Mouse (Mus musculus): Measurements from ENCODE around the gene Gm10392.
A peak's percentile ranks its signal among the peaks of the same experiment; 100 is the strongest.
"Not testable (repeated sequence)": the region's sequence is repeated elsewhere in the genome, so short reads cannot be mapped to it uniquely, and the experiment has no call there.

Gm10392 gene

GRCm38 (mm10) chr11:77519043-77519442, at the start of gene Gm10392:
Gm10392 (minus strand) TSS chr11:77519198.
- DNase-seq = peak in 1 of 2 experiments; percentile 40

GRCm38 (mm10) chr11:77545261-77545660, 26.3 kb upstream of the Gm10392 start:
- no peak for DNase-seq

GRCm38 (mm10) chr11:77532202-77532846, 13.3 kb upstream of the Gm10392 start:
- DNase-seq = no peak

- no peak for DNase-seq
Measured at GRCm38 (mm10) chr11:77530862-77531261, 11.9 kb upstream of the Gm10392 start.

GRCm38 (mm10) chr11:77529644-77530043, 10.6 kb upstream of the Gm10392 start:
- DNase-seq = no peak

GRCm38 (mm10) chr11:77528420-77528819, 9.4 kb upstream of the Gm10392 start:
- not testable (repeated sequence) for DNase-seq

- no peak for DNase-seq
Measured at GRCm38 (mm10) chr11:77525804-77526486, 6.9 kb upstream of the Gm10392 start.

GRCm38 (mm10) chr11:77520601-77521529, 1.9 kb upstream of the Gm10392 start:
- peak in 1 of 2 experiments; percentile 55 for DNase-seq

GRCm38 (mm10) chr11:77518051-77518798, 773 bp downstream of the Gm10392 start:
- DNase-seq = no peak

GRCm38 (mm10) chr11:77516553-77517425, 2.2 kb downstream of the Gm10392 start:
- no peak for DNase-seq

GRCm38 (mm10) chr11:77515637-77516552, 3.1 kb downstream of the Gm10392 start, which contains the start of gene Trp53i13:
Trp53i13 (minus strand) TSS chr11:77515980.
- DNase-seq = peak in 1 of 2 experiments; percentile 57

- DNase-seq = peak; percentile 89
Measured at GRCm38 (mm10) chr11:77514832-77515636, 4.0 kb downstream of the Gm10392 start, which contains the start of gene Abhd15. Abhd15 (plus strand) TSS chr11:77515121.

GRCm38 (mm10) chr11:77514281-77514831, 4.6 kb downstream of the Gm10392 start:
- no peak for DNase-seq

- DNase-seq = peak; percentile 31 to 49
Measured at GRCm38 (mm10) chr11:77513811-77514170, 5.2 kb downstream of the Gm10392 start.

GRCm38 (mm10) chr11:77512891-77513810, 5.8 kb downstream of the Gm10392 start:
- peak; percentile 89 to 94 for DNase-seq

GRCm38 (mm10) chr11:77511336-77511735, 7.7 kb downstream of the Gm10392 start:
- DNase-seq = no peak

All from kidney, postnatal 36 days (tissue).